Mouse (Mus musculus): ENCODE data around the gene H2al1c. TPM values are rescaled to one million over a fixed set of nuclear protein-coding genes. Genes with fewer than 3 reads are reported as not detected.

Gene H2al1c
- total RNA-seq, 4 experiments from 2014 or later: not detected

Other genes starting within 250 kb of the H2al1c start
- gene H2al1a, start 6.4 kb upstream of the H2al1c start, total RNA-seq (2022): not detected
- not detected for gene H2al1b, start 3.2 kb upstream of the H2al1c start, total RNA-seq (2022)
- not detected for gene H2al1d, start 3.2 kb downstream of the H2al1c start, total RNA-seq (2022)
- not detected for gene H2al1e, start 6.3 kb downstream of the H2al1c start, total RNA-seq (2022)
- not detected for gene H2al1f, start 9.5 kb downstream of the H2al1c start, total RNA-seq (2022)
- gene H2al1g, start 12.6 kb downstream of the H2al1c start, total RNA-seq (2022): not detected
- gene H2al1h, start 15.8 kb downstream of the H2al1c start, total RNA-seq (2022): not detected
- not detected for gene H2al1i, start 19.0 kb downstream of the H2al1c start, total RNA-seq (2022)
- gene H2al1j, start 22.2 kb downstream of the H2al1c start, total RNA-seq (2022): not detected

Measured in gastrocnemius, adult 8-10 months (tissue).